Mouse (Mus musculus): ENCODE results near the gene Pitpnm2.

DNA sequence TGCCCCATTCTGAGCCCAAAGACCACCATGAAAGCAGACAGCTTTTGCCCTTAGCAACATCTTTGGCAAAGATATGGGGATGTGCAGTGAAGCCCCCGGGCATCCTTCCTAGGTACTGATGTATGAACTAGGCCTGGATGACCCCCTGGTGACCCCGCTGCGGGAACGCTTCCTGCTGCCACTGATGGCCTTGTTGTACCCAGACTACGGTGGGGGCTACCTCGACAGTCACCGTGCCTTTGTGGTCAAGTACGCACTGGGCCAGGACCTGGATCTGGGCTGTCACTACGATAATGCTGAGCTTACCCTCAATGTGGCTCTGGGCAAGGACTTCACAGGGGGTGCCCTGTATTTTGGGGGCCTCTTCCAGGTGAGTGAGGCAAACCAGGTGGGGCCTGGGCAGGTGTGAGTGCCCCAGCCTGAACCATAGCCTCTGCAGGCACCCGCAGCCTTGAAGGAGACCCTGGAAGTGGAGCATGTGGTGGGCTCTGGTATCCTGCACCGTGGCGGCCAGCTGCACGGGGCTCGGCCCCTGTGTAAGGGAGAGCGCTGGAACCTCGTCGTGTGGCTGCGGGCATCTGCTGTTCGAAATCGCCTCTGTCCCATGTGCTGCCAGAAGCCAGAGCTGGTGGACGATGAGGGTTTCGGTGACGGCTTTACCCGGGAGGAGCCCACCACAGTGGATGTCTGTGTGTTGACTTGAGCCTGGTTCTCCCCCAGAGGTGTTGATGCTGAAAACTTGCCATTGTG is 135.1 kb downstream of the Pitpnm2 start:
- TF ChIP-seq POLR2A (IDR thresholded peaks at IDR 0.05; ENCODE audit: low read depth, low read length) (no peak), CTCF (conservative IDR thresholded peaks at IDR 0.05; ENCODE audit: insufficient read depth, insufficient read length, low read depth, low read length) (no peak)
